Mouse (Mus musculus) R1 (cell line): ENCODE measurements at regions not wholly inside any gene's neighbourhood (a gene's known extent, or its start where the extent isn't known, plus 50 kb on each side); places are given as distances from the start of the nearest gene placed in this dataset.
"Not testable (repeated sequence)": the region's sequence is repeated elsewhere in the genome, so short reads cannot be mapped to it uniquely, and the experiment has no call there.

ENCODE experiments used
- DNase-seq: peaks from one replicate; pipeline ENCODE4 v3.0.0-alpha.2; 2018; ENCODE audit warnings: low read depth, low spot score

- no peak for DNase-seq
Measured at GRCm38 (mm10) chr17:52351293-52351692, 251.2 kb upstream of the Kcnh8 start.

- DNase-seq, result no peak
Measured at GRCm38 (mm10) chr17:52350696-52351095, 251.8 kb upstream of the Kcnh8 start.

GRCm38 (mm10) chr17:52349872-52350271 lies 252.6 kb upstream of the Kcnh8 start:
- no peak for DNase-seq

- DNase-seq, result no peak
Measured at GRCm38 (mm10) chr17:52348481-52349083, 253.9 kb upstream of the Kcnh8 start.

GRCm38 (mm10) chr17:52320586-52320985 lies 281.9 kb upstream of the Kcnh8 start:
- no peak for DNase-seq

- no peak for DNase-seq
Measured at GRCm38 (mm10) chr17:52316976-52317375, 285.5 kb upstream of the Kcnh8 start.

- no peak for DNase-seq
Measured at GRCm38 (mm10) chr17:52315879-52316278, 286.6 kb upstream of the Kcnh8 start.

GRCm38 (mm10) chr17:52315456-52315855 lies 287.1 kb upstream of the Kcnh8 start:
- not testable (repeated sequence) for DNase-seq

GRCm38 (mm10) chr17:52312043-52312442 lies 290.5 kb upstream of the Kcnh8 start:
- DNase-seq, result no peak

GRCm38 (mm10) chr17:52308789-52309188 lies 293.7 kb upstream of the Kcnh8 start:
- no peak for DNase-seq

GRCm38 (mm10) chr17:52304133-52304532 lies 298.4 kb upstream of the Kcnh8 start:
- DNase-seq, result no peak

GRCm38 (mm10) chr17:52303320-52303719 lies 299.2 kb upstream of the Kcnh8 start:
- DNase-seq, result no peak

- no peak for DNase-seq
Measured at GRCm38 (mm10) chr17:52299769-52300168, 302.7 kb upstream of the Kcnh8 start.

GRCm38 (mm10) chr17:52285392-52285791 lies 317.1 kb upstream of the Kcnh8 start:
- DNase-seq, result no peak

GRCm38 (mm10) chr17:52282264-52282663 lies 320.2 kb upstream of the Kcnh8 start:
- DNase-seq, result no peak

GRCm38 (mm10) chr17:52278523-52278922 lies 324.0 kb upstream of the Kcnh8 start:
- no peak for DNase-seq

- no peak for DNase-seq
Measured at GRCm38 (mm10) chr17:52268792-52269191, 333.7 kb upstream of the Kcnh8 start.

GRCm38 (mm10) chr17:52251284-52251683 lies 351.2 kb upstream of the Kcnh8 start:
- DNase-seq, result no peak

GRCm38 (mm10) chr17:52225584-52225983 lies 376.9 kb upstream of the Kcnh8 start:
- no peak for DNase-seq

GRCm38 (mm10) chr17:52220422-52220821 lies 382.1 kb upstream of the Kcnh8 start:
- DNase-seq, result no peak

- no peak for DNase-seq
Measured at GRCm38 (mm10) chr17:52217411-52217810, 384.3 kb upstream of the Satb1 start.

- DNase-seq, result no peak
Measured at GRCm38 (mm10) chr17:52212944-52213343, 379.9 kb upstream of the Satb1 start.

GRCm38 (mm10) chr17:52210483-52210882 lies 377.4 kb upstream of the Satb1 start:
- no peak for DNase-seq

- DNase-seq, result no peak
Measured at GRCm38 (mm10) chr17:52197731-52198130, 364.6 kb upstream of the Satb1 start.
